ENCODE assay signal across 29 mouse cellular contexts in the genomic region with DNA sequence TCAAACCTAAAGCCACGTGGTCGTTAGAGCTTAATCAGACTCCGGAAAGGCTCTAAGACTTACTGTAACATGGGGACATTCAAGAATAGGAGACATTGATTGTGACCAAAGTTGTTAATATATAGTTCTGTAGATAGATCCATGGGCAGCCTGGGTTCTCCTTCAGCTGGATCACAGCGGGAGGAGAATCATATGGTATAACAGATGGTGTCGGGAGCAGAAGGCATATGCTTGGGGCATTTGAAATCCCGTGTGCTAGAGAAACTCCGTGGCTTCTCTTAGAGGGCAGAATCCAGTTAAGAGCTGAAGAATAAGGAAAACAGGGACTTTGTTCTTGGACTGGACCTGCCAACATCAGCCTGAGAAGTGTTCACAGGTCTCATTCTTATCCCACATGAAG.
DNase-seq lines count a peak whose midpoint lies in the region; ATAC-seq lines count a peak whose summit lies in the region.
"Had no signal": no experiment of that assay in that cellular context is flagged by ENCODE, and none has a peak within 500 bp of the region (broad histone marks: within the 10 kb centered on the region; RNA-seq: fewer than 3 reads in every experiment).

No protein-coding gene starts in this region.

- no peaks in the 10 kb centered on the region for H3K36me3 ChIP-seq in forebrain, embryonic 13.5 days (ENCODE audit: poor library complexity, severe bottlenecking)
- H3K36me3 ChIP-seq in forebrain, embryonic 16.5 days (ENCODE audit: control insufficient read depth, insufficient read depth): no peaks in the 10 kb centered on the region
- H3K36me3 ChIP-seq in midbrain, embryonic 16.5 days (ENCODE audit: control insufficient read depth, insufficient read depth, low read length): no peaks in the 10 kb centered on the region
- H3K36me3 ChIP-seq in liver, embryonic 12.5 days: no peaks in the 10 kb centered on the region
- H3K36me3 ChIP-seq: heart, embryonic 12.5 days; hindbrain, embryonic 15.5 days; intestine, embryonic 15.5 days; kidney, embryonic 15.5 days; limb, embryonic 13.5 days; liver, embryonic 13.5 days; midbrain, embryonic 12.5 days; neural tube, embryonic 15.5 days had no signal

- WGBS in forebrain, embryonic 13.5 days: 76% methylated on average over 7 of the region's 7 CpGs
- 69% methylated on average over 7 of the region's 7 CpGs for WGBS in forebrain, embryonic 16.5 days
- 76% methylated on average over 7 of the region's 7 CpGs for WGBS in midbrain, embryonic 16.5 days
- 71% methylated on average over 7 of the region's 7 CpGs for WGBS in liver, embryonic 12.5 days (ENCODE audit: insufficient replicate concordance)

- no peaks in the 10 kb centered on the region for H3K9me3 ChIP-seq in forebrain, embryonic 13.5 days (replicated peaks)
- no peaks in the 10 kb centered on the region for H3K9me3 ChIP-seq in forebrain, embryonic 16.5 days (ENCODE audit: control insufficient read depth, low read length)
- no peaks in the 10 kb centered on the region for H3K9me3 ChIP-seq in midbrain, embryonic 16.5 days (replicated peaks; ENCODE audit: control insufficient read depth, low read length, poor library complexity, severe bottlenecking)
- no peaks in the 10 kb centered on the region for H3K9me3 ChIP-seq in liver, embryonic 12.5 days (replicated peaks)
- H3K9me3 ChIP-seq: heart, embryonic 12.5 days; hindbrain, embryonic 15.5 days; intestine, embryonic 15.5 days; kidney, embryonic 15.5 days; limb, embryonic 13.5 days; liver, embryonic 13.5 days; midbrain, embryonic 12.5 days; neural tube, embryonic 15.5 days had no signal

- H3K9ac ChIP-seq in forebrain, embryonic 13.5 days: no peak overlapping the region
- no peak overlapping the region for H3K9ac ChIP-seq in forebrain, embryonic 16.5 days (replicated peaks; ENCODE audit: low read depth, low read length)
- no peak overlapping the region for H3K9ac ChIP-seq in midbrain, embryonic 16.5 days (ENCODE audit: low read depth, low read length)
- no peak overlapping the region for H3K9ac ChIP-seq in liver, embryonic 12.5 days
- H3K9ac ChIP-seq: heart, embryonic 12.5 days; hindbrain, embryonic 15.5 days; intestine, embryonic 15.5 days; kidney, embryonic 15.5 days; limb, embryonic 13.5 days; liver, embryonic 13.5 days; midbrain, embryonic 12.5 days; neural tube, embryonic 15.5 days had no signal

- H3K27me3 ChIP-seq in forebrain, embryonic 13.5 days: no peaks in the 10 kb centered on the region
- H3K27me3 ChIP-seq in forebrain, embryonic 16.5 days (replicated peaks; ENCODE audit: control insufficient read depth, insufficient read depth, low read length): no peaks in the 10 kb centered on the region
- no peaks in the 10 kb centered on the region for H3K27me3 ChIP-seq in midbrain, embryonic 16.5 days (ENCODE audit: control insufficient read depth, insufficient read depth, low read depth, low read length)
- H3K27me3 ChIP-seq in liver, embryonic 12.5 days (replicated peaks): no peaks in the 10 kb centered on the region
- H3K27me3 ChIP-seq: hindbrain, embryonic 15.5 days; intestine, embryonic 15.5 days; kidney, embryonic 15.5 days; limb, embryonic 13.5 days; liver, embryonic 13.5 days; megakaryocyte, embryonic 14.5 days; midbrain, embryonic 12.5 days; neural tube, embryonic 15.5 days had no signal

- no peak overlapping the region for H3K4me3 ChIP-seq in forebrain, embryonic 13.5 days
- no peak overlapping the region for H3K4me3 ChIP-seq in forebrain, embryonic 16.5 days (replicated peaks; ENCODE audit: low read length)
- H3K4me3 ChIP-seq in midbrain, embryonic 16.5 days (ENCODE audit: low read depth, low read length): no peak overlapping the region
- no peak overlapping the region for H3K4me3 ChIP-seq in liver, embryonic 12.5 days
- H3K4me3 ChIP-seq: heart, adult 2 months; heart, embryonic 12.5 days; hindbrain, embryonic 15.5 days; intestine, embryonic 15.5 days; kidney, embryonic 15.5 days; limb, embryonic 13.5 days; liver, embryonic 13.5 days; megakaryocyte, embryonic 14.5 days; midbrain, embryonic 12.5 days; neural tube, embryonic 15.5 days had no signal

- no peak for ATAC-seq in forebrain, embryonic 13.5 days
- ATAC-seq in forebrain, embryonic 16.5 days: no peak
- no peak for ATAC-seq in midbrain, embryonic 16.5 days
- ATAC-seq in liver, embryonic 12.5 days: no peak
- ATAC-seq: forebrain, embryonic 14.5 days; intestine, embryonic 15.5 days; lung, postnatal 0 days; Patski had no signal

- peak; percentile 44 for DNase-seq in right cerebral cortex, adult 18-20 months
- DNase-seq in right cerebral cortex, adult 2 months (ENCODE audit: low spot score in 2 of 2): no peak
- peak; percentile 69 for DNase-seq in cerebellum, adult 9-11 months
- no peak for DNase-seq in liver
- DNase-seq: adrenal gland, postnatal 10 days; heart, adult 2 months; heart, postnatal 4 days; kidney, postnatal 25 days; liver, embryonic 13.5 days; lung, adult 18-20 months; lung, postnatal 4 days; retina, postnatal 1 day; spleen, adult 18-20 months; thymus, postnatal 14 days had no signal

- H3K4me1 ChIP-seq in forebrain, embryonic 13.5 days: peaks cover 30% of the 10 kb centered on the region
- peaks cover 19% of the 10 kb centered on the region for H3K4me1 ChIP-seq in forebrain, embryonic 16.5 days (replicated peaks; ENCODE audit: control insufficient read depth, insufficient read depth, low read length)
- peaks cover 13% of the 10 kb centered on the region for H3K4me1 ChIP-seq in midbrain, embryonic 16.5 days (ENCODE audit: control insufficient read depth, insufficient read depth, low read length)
- H3K4me1 ChIP-seq in liver, embryonic 12.5 days: no peaks in the 10 kb centered on the region
- H3K4me1 ChIP-seq: heart, embryonic 12.5 days; kidney, embryonic 15.5 days; limb, embryonic 13.5 days; liver, embryonic 13.5 days; megakaryocyte, embryonic 14.5 days had no signal

- H3K27ac ChIP-seq in forebrain, embryonic 13.5 days: peak overlapping the region; percentile 37; the same call in 1 of the 2 replicates
- H3K27ac ChIP-seq in forebrain, embryonic 16.5 days (ENCODE audit: low read length): no peak overlapping the region
- H3K27ac ChIP-seq in midbrain, embryonic 16.5 days (ENCODE audit: low read length): no peak overlapping the region
- H3K27ac ChIP-seq in liver, embryonic 12.5 days: no peak overlapping the region
- H3K27ac ChIP-seq: heart, adult 2 months; hindbrain, embryonic 15.5 days; intestine, embryonic 15.5 days; kidney, embryonic 15.5 days; limb, embryonic 13.5 days; liver, embryonic 13.5 days; midbrain, embryonic 12.5 days; neural tube, embryonic 15.5 days had no signal

- H3K4me2 ChIP-seq in forebrain, embryonic 13.5 days: no peak overlapping the region
- no peak overlapping the region for H3K4me2 ChIP-seq in forebrain, embryonic 16.5 days (ENCODE audit: low read length)
- no peak overlapping the region for H3K4me2 ChIP-seq in midbrain, embryonic 16.5 days (ENCODE audit: low read length)
- no peak overlapping the region for H3K4me2 ChIP-seq in liver, embryonic 12.5 days
- H3K4me2 ChIP-seq: heart, embryonic 12.5 days; hindbrain, embryonic 15.5 days; intestine, embryonic 15.5 days; kidney, embryonic 15.5 days; limb, embryonic 13.5 days; liver, embryonic 13.5 days; midbrain, embryonic 12.5 days; neural tube, embryonic 15.5 days had no signal

Comparison
In these comparisons a context has a peak if more than half of its experiments do, and no peak if none do; other contexts are left out.
1. DNase-seq: peak in right cerebral cortex, adult 18-20 months (single experiment) and cerebellum, adult 9-11 months (single experiment); none in right cerebral cortex, adult 2 months (0 of 2) and liver (single experiment).